Mouse (Mus musculus): ENCODE results near the gene Ninj1. TPM values are rescaled to one million over a fixed set of nuclear protein-coding genes. Genes with fewer than 3 reads are reported as not detected.
A peak's percentile ranks its signal among the peaks of the same experiment; 100 is the strongest.

Ninj1 gene
- polyA plus RNA-seq, 1 experiment from 2014 or later, result 50.5 TPM

GRCm38 (mm10) chr13:49189970-49190870, 2.9 kb downstream of the Ninj1 start:
- Histone ChIP-seq H3K9me3 (no peaks in the 10 kb centered on the region), H3K4me2 (replicated peaks) (no peak overlapping the region; the same call in 1 of the 2 replicates), H3K9ac (peak overlapping the region; percentile 31; the same call in 1 of the 2 replicates), H3K4me1 (peaks cover 52% of the 10 kb centered on the region), H3K36me3 (peaks cover 5% of the 10 kb centered on the region), H3K27ac (no peak overlapping the region), H3K27me3 (no peaks in the 10 kb centered on the region), H3K4me3 (no peak overlapping the region)
- 71% methylated on average over 12 of the region's 12 CpGs for WGBS
- no peak for ATAC-seq (ENCODE audit: low FRiP score, low read depth)

- H3K27me3 ChIP-seq, result no peaks in the 10 kb centered on the region
- H3K9ac ChIP-seq, result peak overlapping the region; percentile 31; the same call in 1 of the 2 replicates
- ATAC-seq (ENCODE audit: low FRiP score, low read depth), result no peak
- H3K4me3 ChIP-seq, result no peak overlapping the region
- H3K27ac ChIP-seq, result no peak overlapping the region
- H3K4me2 ChIP-seq (replicated peaks), result no peak overlapping the region
- H3K36me3 ChIP-seq, result peaks cover 14% of the 10 kb centered on the region
- no peaks in the 10 kb centered on the region for H3K9me3 ChIP-seq
- peaks cover 52% of the 10 kb centered on the region for H3K4me1 ChIP-seq
- WGBS, result 80% methylated on average over 7 of the region's 7 CpGs
Observed at GRCm38 (mm10) chr13:49190876-49191672, 3.8 kb downstream of the Ninj1 start.

- ATAC-seq (ENCODE audit: low FRiP score, low read depth), result no peak
- H3K9me3 ChIP-seq, result no peaks in the 10 kb centered on the region
- H3K27me3 ChIP-seq, result no peaks in the 10 kb centered on the region
- no peak overlapping the region for H3K27ac ChIP-seq
- no peak overlapping the region for H3K4me3 ChIP-seq
- WGBS, result 53% methylated on average over 5 of the region's 5 CpGs
- H3K4me1 ChIP-seq, result peaks cover 49% of the 10 kb centered on the region
- H3K36me3 ChIP-seq, result peaks cover 17% of the 10 kb centered on the region
- H3K4me2 ChIP-seq (replicated peaks), result no peak overlapping the region
- H3K9ac ChIP-seq, result no peak overlapping the region
Observed at GRCm38 (mm10) chr13:49191673-49192035, 4.4 kb downstream of the Ninj1 start.

GRCm38 (mm10) chr13:49192156-49192855, 5.0 kb downstream of the Ninj1 start:
- WGBS, result 78% methylated on average over 16 of the region's 16 CpGs
- H3K9ac ChIP-seq, result peak overlapping the region; percentile 25; the same call in 1 of the 2 replicates

GRCm38 (mm10) chr13:49193650-49194049, 6.4 kb downstream of the Ninj1 start:
- Histone ChIP-seq H3K4me2 (replicated peaks) (no peak overlapping the region), H3K27ac (no peak overlapping the region), H3K9ac (no peak overlapping the region), H3K4me3 (no peak overlapping the region), H3K9me3 (no peaks in the 10 kb centered on the region), H3K27me3 (no peaks in the 10 kb centered on the region), H3K36me3 (peaks cover 17% of the 10 kb centered on the region), H3K4me1 (peaks cover 34% of the 10 kb centered on the region)
- ATAC-seq (ENCODE audit: low FRiP score, low read depth), result no peak
- WGBS, result 97% methylated on average over 17 of the region's 17 CpGs

More at GRCm38 (mm10) chr13:49192156-49192855, 5.0 kb downstream of the Ninj1 start:
- no peak overlapping the region for H3K4me2 ChIP-seq (replicated peaks)
- no peak for ATAC-seq (ENCODE audit: low FRiP score, low read depth)
- H3K27me3 ChIP-seq, result no peaks in the 10 kb centered on the region
- peaks cover 44% of the 10 kb centered on the region for H3K4me1 ChIP-seq
- no peak overlapping the region for H3K27ac ChIP-seq
- no peak overlapping the region for H3K4me3 ChIP-seq
- no peaks in the 10 kb centered on the region for H3K9me3 ChIP-seq
- H3K36me3 ChIP-seq, result peaks cover 17% of the 10 kb centered on the region

- Histone ChIP-seq H3K9me3 (no peaks in the 10 kb centered on the region), H3K36me3 (peaks cover 17% of the 10 kb centered on the region), H3K9ac (no peak overlapping the region), H3K4me1 (peaks cover 24% of the 10 kb centered on the region), H3K4me2 (replicated peaks) (no peak overlapping the region), H3K27ac (no peak overlapping the region), H3K4me3 (no peak overlapping the region), H3K27me3 (no peaks in the 10 kb centered on the region)
- no peak for ATAC-seq (ENCODE audit: low FRiP score, low read depth)
- WGBS, result 92% methylated on average over 13 of the region's 13 CpGs
Observed at GRCm38 (mm10) chr13:49194811-49195210, 7.5 kb downstream of the Ninj1 start.

- Histone ChIP-seq H3K27ac (no peak overlapping the region), H3K4me2 (replicated peaks) (no peak overlapping the region), H3K9me3 (no peaks in the 10 kb centered on the region), H3K4me3 (no peak overlapping the region), H3K36me3 (peaks cover 17% of the 10 kb centered on the region), H3K27me3 (no peaks in the 10 kb centered on the region), H3K9ac (no peak overlapping the region), H3K4me1 (peaks cover 19% of the 10 kb centered on the region)
- ATAC-seq (ENCODE audit: low FRiP score, low read depth), result no peak
- 90% methylated on average over 7 of the region's 7 CpGs for WGBS
Observed at GRCm38 (mm10) chr13:49195651-49196050, 8.4 kb downstream of the Ninj1 start.

GRCm38 (mm10) chr13:49196211-49196610, 8.9 kb downstream of the Ninj1 start:
- Histone ChIP-seq H3K27ac (no peak overlapping the region), H3K4me3 (no peak overlapping the region), H3K27me3 (no peaks in the 10 kb centered on the region), H3K9me3 (no peaks in the 10 kb centered on the region), H3K9ac (no peak overlapping the region), H3K36me3 (peaks cover 17% of the 10 kb centered on the region), H3K4me1 (peaks cover 14% of the 10 kb centered on the region), H3K4me2 (replicated peaks) (no peak overlapping the region)
- WGBS, result 80% methylated on average over 5 of the region's 5 CpGs
- ATAC-seq (ENCODE audit: low FRiP score, low read depth), result no peak

- Histone ChIP-seq H3K9me3 (no peaks in the 10 kb centered on the region), H3K4me2 (replicated peaks) (no peak overlapping the region), H3K36me3 (peaks cover 17% of the 10 kb centered on the region), H3K4me3 (no peak overlapping the region), H3K9ac (no peak overlapping the region), H3K27ac (no peak overlapping the region), H3K4me1 (peaks cover 8% of the 10 kb centered on the region), H3K27me3 (no peaks in the 10 kb centered on the region)
- 72% methylated on average over 6 of the region's 6 CpGs for WGBS
- ATAC-seq (ENCODE audit: low FRiP score, low read depth), result no peak
Observed at GRCm38 (mm10) chr13:49196766-49197165, 9.5 kb downstream of the Ninj1 start.

- no peaks in the 10 kb centered on the region for H3K27me3 ChIP-seq
- no peak overlapping the region for H3K4me2 ChIP-seq (replicated peaks)
- 91% methylated on average over 9 of the region's 9 CpGs for WGBS
- no peak overlapping the region for H3K9ac ChIP-seq
- H3K36me3 ChIP-seq, result peaks cover 33% of the 10 kb centered on the region
- H3K4me3 ChIP-seq, result no peak overlapping the region
- H3K4me1 ChIP-seq, result no peaks in the 10 kb centered on the region
- H3K9me3 ChIP-seq, result no peaks in the 10 kb centered on the region
- no peak for ATAC-seq (ENCODE audit: low FRiP score, low read depth)
- no peak overlapping the region for H3K27ac ChIP-seq
Observed at GRCm38 (mm10) chr13:49198734-49199133, 11.4 kb downstream of the Ninj1 start.

- 94% methylated on average over 7 of the region's 7 CpGs for whole genome bisulfite sequencing
- H3K4me3 ChIP-seq, result no peak overlapping the region
Observed at GRCm38 (mm10) chr13:49199891-49200290, 12.6 kb downstream of the Ninj1 start.

GRCm38 (mm10) chr13:49200688-49201087, 13.4 kb downstream of the Ninj1 start:
- Histone ChIP-seq H3K27ac (no peak overlapping the region), H3K4me1 (no peaks in the 10 kb centered on the region), H3K4me3 (no peak overlapping the region), H3K27me3 (no peaks in the 10 kb centered on the region), H3K9ac (no peak overlapping the region), H3K36me3 (peaks cover 26% of the 10 kb centered on the region), H3K4me2 (replicated peaks) (no peak overlapping the region), H3K9me3 (no peaks in the 10 kb centered on the region)
- 85% methylated on average over 13 of the region's 13 CpGs for WGBS
- no peak for ATAC-seq (ENCODE audit: low FRiP score, low read depth)

More at GRCm38 (mm10) chr13:49199891-49200290, 12.6 kb downstream of the Ninj1 start:
- Histone ChIP-seq H3K9ac (no peak overlapping the region), H3K9me3 (no peaks in the 10 kb centered on the region), H3K4me1 (no peaks in the 10 kb centered on the region), H3K27ac (no peak overlapping the region), H3K4me2 (replicated peaks) (no peak overlapping the region), H3K27me3 (no peaks in the 10 kb centered on the region), H3K36me3 (peaks cover 34% of the 10 kb centered on the region)
- no peak for ATAC-seq (ENCODE audit: low FRiP score, low read depth)
